Mouse (Mus musculus): ENCODE data around the gene Igf2bp1.

DNA sequence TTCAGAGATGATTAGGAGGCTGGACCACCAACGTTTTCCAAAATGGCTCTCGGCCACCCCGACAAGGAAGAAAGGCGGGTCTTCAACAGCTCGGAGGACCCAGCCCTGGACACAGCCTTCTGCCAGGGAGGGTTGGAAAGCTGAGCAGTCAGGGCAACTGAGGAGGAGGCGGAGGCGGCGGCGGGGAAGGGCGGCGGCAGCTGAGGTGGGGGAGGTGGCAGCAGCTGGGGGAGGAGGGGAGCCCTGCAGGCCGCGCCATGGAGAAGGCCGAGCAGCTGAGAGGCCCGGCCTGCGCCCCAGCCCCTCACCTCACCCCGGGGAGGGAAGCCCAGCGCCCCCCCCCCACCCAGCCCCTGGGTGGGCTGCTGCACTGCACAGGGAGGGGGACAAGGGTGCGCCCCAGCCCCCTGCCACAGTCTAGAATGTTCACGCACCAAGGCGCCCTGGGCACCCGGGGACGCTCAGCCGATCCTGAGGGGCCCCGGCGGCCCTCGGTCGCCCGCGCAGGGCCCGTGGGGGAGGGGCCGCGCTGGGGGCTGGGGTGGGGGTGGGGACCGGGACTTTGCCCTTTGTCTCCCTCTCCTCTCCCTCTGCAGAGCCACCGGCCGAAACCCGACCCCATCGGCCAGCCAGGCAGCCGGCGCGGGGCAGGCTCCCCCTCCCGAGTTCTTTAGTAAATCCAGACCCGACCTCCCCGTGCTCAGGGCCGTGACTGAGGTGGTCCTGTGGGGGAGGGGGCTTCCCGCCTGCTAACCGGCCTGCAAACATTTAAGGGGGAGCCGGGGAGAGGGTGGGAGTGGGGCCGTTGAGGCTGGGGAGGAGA lies 14.6 kb downstream of the Igf2bp1 start:
- no peak for TF ChIP-seq EP300 (optimal IDR thresholded peaks at IDR 0.05)
- TF ChIP-seq CTCF (IDR thresholded peaks at IDR 0.05; ENCODE audit: low read depth) = no peak
